Mouse (Mus musculus): ENCODE data around the gene Psors1c2. TPM values are rescaled to one million over a fixed set of nuclear protein-coding genes. Genes with fewer than 3 reads are reported as not detected.

Gene Psors1c2
- polyA plus RNA-seq, 1 experiment from 2014 or later = 0.14 TPM

- WGBS (ENCODE audit: insufficient replicate concordance) = 40% methylated on average over 8 of the region's 8 CpGs
- Histone ChIP-seq H3K27me3 (replicated peaks) (no peaks in the 10 kb centered on the region), H3K4me2 (no peak overlapping the region), H3K9me3 (replicated peaks) (no peaks in the 10 kb centered on the region), H3K27ac (no peak overlapping the region), H3K36me3 (peaks cover 84% of the 10 kb centered on the region), H3K4me3 (no peak overlapping the region), H3K4me1 (no peaks in the 10 kb centered on the region), H3K9ac (no peak overlapping the region)
- no peak for ATAC-seq
Observed at GRCm38 (mm10) chr17:35526644-35527043, 6.4 kb upstream of the Psors1c2 start.

DNA sequence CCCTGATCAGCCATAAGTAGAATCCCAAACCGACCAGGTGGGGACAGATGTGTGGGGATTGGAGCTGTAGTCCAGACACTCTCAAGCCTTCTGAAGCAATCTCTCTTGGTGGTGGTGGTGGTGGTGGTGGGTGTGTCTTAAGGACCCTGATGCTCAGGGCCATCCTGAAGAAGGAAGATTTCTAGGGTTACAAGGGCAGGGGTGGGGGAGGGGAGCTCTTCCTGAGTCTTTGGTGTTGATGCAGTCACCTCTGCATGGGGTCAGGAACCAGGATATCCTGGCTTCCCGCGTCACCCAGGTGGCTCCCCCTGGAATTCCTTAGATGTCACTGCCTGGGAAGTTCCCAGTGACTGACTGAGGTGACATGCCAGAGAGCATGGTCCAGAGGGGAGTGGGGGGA is 641 bp upstream of the Psors1c2 start:
- no peak overlapping the region for H3K4me3 ChIP-seq
- no peak overlapping the region for H3K9ac ChIP-seq
- 5% methylated on average over 3 of the region's 3 CpGs for WGBS (ENCODE audit: insufficient replicate concordance)
- H3K4me2 ChIP-seq = no peak overlapping the region
- H3K27me3 ChIP-seq (replicated peaks) = peaks cover 14% of the 10 kb centered on the region
- H3K27ac ChIP-seq = no peak overlapping the region
- ATAC-seq = no peak
- peaks cover 34% of the 10 kb centered on the region for H3K36me3 ChIP-seq
- no peaks in the 10 kb centered on the region for H3K4me1 ChIP-seq
- H3K9me3 ChIP-seq (replicated peaks) = no peaks in the 10 kb centered on the region

GRCm38 (mm10) chr17:35534343-35534742 is 1.3 kb downstream of the Psors1c2 start:
- H3K36me3 ChIP-seq = peaks cover 14% of the 10 kb centered on the region
- H3K4me2 ChIP-seq = no peak overlapping the region
- H3K4me1 ChIP-seq = no peaks in the 10 kb centered on the region
- H3K4me3 ChIP-seq = no peak overlapping the region
- ATAC-seq = no peak
- H3K9me3 ChIP-seq (replicated peaks) = no peaks in the 10 kb centered on the region
- no peak overlapping the region for H3K27ac ChIP-seq
- H3K9ac ChIP-seq = no peak overlapping the region
- 7% methylated on average over 6 of the region's 6 CpGs for WGBS (ENCODE audit: insufficient replicate concordance)
- H3K27me3 ChIP-seq (replicated peaks) = peaks cover 14% of the 10 kb centered on the region

DNA sequence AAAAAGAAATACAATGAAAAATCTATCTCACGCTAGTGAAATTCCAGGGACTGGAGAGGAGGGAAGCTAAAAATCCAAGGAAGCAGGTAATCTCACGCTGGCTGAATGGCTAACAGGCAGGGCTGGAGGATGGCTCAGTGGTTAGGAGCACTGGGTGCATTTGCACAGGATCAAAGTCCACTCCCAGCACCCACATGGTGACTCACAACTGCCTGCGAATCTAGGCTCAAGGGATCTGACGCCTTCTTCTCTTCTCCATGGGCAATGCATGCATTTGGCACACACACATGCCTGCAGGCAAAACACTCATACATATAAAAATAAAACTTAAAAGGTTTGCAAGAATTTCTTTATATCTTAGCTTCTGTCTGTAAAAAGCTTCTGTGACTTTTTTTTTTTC is 4.4 kb downstream of the Psors1c2 start:
- no peak overlapping the region for H3K9ac ChIP-seq
- no peak overlapping the region for H3K27ac ChIP-seq
- H3K4me2 ChIP-seq = no peak overlapping the region
- no peaks in the 10 kb centered on the region for H3K9me3 ChIP-seq (replicated peaks)
- WGBS (ENCODE audit: insufficient replicate concordance) = 60% methylated on average over 4 of the region's 4 CpGs
- no peaks in the 10 kb centered on the region for H3K36me3 ChIP-seq
- no peak overlapping the region for H3K4me3 ChIP-seq
- H3K27me3 ChIP-seq (replicated peaks) = peaks cover 14% of the 10 kb centered on the region
- H3K4me1 ChIP-seq = no peaks in the 10 kb centered on the region
- ATAC-seq = no peak

DNA sequence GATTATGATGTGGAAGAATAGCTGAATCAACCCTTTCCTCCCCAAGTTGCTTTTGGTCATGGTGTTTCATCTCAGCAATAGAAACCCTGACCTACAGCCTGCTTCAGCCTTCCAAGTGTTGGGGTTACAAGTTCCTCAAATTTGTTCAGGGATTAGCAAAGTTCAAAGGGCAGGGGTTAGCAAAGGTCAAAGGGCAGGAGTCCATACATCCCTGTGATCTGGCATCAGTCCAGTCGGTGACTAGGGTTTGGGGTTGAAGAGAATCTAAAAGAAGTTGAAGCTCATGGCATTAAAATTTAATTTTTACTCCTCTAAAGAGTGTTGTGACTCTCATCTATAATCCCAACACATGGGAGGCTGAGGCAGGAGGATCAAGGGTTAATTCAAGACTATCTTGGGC is 5.5 kb downstream of the Psors1c2 start:
- no peaks in the 10 kb centered on the region for H3K36me3 ChIP-seq
- H3K4me3 ChIP-seq = no peak overlapping the region
- no peak overlapping the region for H3K4me2 ChIP-seq
- H3K9ac ChIP-seq = no peak overlapping the region
- no peaks in the 10 kb centered on the region for H3K4me1 ChIP-seq
- no peak overlapping the region for H3K27ac ChIP-seq
- peaks cover 7% of the 10 kb centered on the region for H3K27me3 ChIP-seq (replicated peaks)
- no peak for ATAC-seq
- H3K9me3 ChIP-seq (replicated peaks) = no peaks in the 10 kb centered on the region
- WGBS (ENCODE audit: insufficient replicate concordance) = 59% methylated on average over 1 of the region's 1 CpGs

DNA sequence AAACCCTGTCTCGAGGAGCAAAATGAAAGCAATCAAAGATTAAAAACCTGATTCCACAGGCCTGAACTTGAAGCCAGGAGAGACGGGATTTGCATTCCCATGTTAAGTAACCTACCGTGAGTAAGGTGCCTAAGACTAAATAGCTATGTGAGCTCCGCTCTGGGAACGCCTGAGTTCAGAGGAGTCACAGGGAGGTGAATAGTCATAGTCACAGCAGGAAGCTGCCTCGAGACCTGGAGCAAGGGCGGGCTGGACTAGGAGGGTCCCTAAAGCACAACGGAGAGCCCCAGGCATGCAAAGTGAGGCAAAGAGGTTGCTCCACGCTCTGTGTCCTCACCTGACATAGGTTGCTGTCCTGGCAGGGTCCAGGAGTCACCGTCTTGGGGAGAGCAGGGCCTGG is 6.5 kb downstream of the Psors1c2 start:
- ATAC-seq = no peak
- Histone ChIP-seq H3K27ac (no peak overlapping the region), H3K4me3 (no peak overlapping the region), H3K36me3 (no peaks in the 10 kb centered on the region), H3K4me2 (no peak overlapping the region), H3K27me3 (replicated peaks) (no peaks in the 10 kb centered on the region; the same call in 1 of the 2 replicates), H3K4me1 (no peaks in the 10 kb centered on the region), H3K9ac (no peak overlapping the region), H3K9me3 (replicated peaks) (no peaks in the 10 kb centered on the region)
- 47% methylated on average over 10 of the region's 10 CpGs for WGBS (ENCODE audit: insufficient replicate concordance)

GRCm38 (mm10) chr17:35542761-35543411 is 9.9 kb downstream of the Psors1c2 start:
- WGBS (ENCODE audit: insufficient replicate concordance) = 65% methylated on average over 15 of the region's 15 CpGs
- Histone ChIP-seq H3K9ac (no peak overlapping the region), H3K4me1 (no peaks in the 10 kb centered on the region), H3K4me2 (no peak overlapping the region), H3K27ac (no peak overlapping the region), H3K4me3 (no peak overlapping the region), H3K36me3 (no peaks in the 10 kb centered on the region), H3K9me3 (replicated peaks) (no peaks in the 10 kb centered on the region), H3K27me3 (replicated peaks) (no peaks in the 10 kb centered on the region; the same call in 1 of the 2 replicates)
- no peak for ATAC-seq

GRCm38 (mm10) chr17:35543412-35543861 is 10.4 kb downstream of the Psors1c2 start:
- no peak overlapping the region for H3K27ac ChIP-seq
- 53% methylated on average over 14 of the region's 14 CpGs for WGBS (ENCODE audit: insufficient replicate concordance)

GRCm38 (mm10) chr17:35544001-35544400 is 11.0 kb downstream of the Psors1c2 start:
- no peaks in the 10 kb centered on the region for H3K36me3 ChIP-seq
- H3K4me2 ChIP-seq = no peak overlapping the region
- ATAC-seq = no peak
- H3K4me3 ChIP-seq = no peak overlapping the region
- no peak overlapping the region for H3K9ac ChIP-seq
- H3K27ac ChIP-seq = no peak overlapping the region
- no peaks in the 10 kb centered on the region for H3K4me1 ChIP-seq
- peaks cover 6% of the 10 kb centered on the region; the same call in 1 of the 2 replicates for H3K27me3 ChIP-seq (replicated peaks)
- 52% methylated on average over 6 of the region's 6 CpGs for WGBS (ENCODE audit: insufficient replicate concordance)
- no peaks in the 10 kb centered on the region for H3K9me3 ChIP-seq (replicated peaks)

More at GRCm38 (mm10) chr17:35543412-35543861, 10.4 kb downstream of the Psors1c2 start:
- H3K4me1 ChIP-seq = no peaks in the 10 kb centered on the region
- no peaks in the 10 kb centered on the region for H3K9me3 ChIP-seq (replicated peaks)
- peaks cover 4% of the 10 kb centered on the region; the same call in 1 of the 2 replicates for H3K27me3 ChIP-seq (replicated peaks)
- no peak overlapping the region for H3K4me2 ChIP-seq
- no peak overlapping the region for H3K9ac ChIP-seq
- no peaks in the 10 kb centered on the region for H3K36me3 ChIP-seq
- ATAC-seq = no peak
- H3K4me3 ChIP-seq = no peak overlapping the region

- Histone ChIP-seq H3K4me1 (no peaks in the 10 kb centered on the region), H3K9ac (no peak overlapping the region), H3K27me3 (replicated peaks) (peaks cover 6% of the 10 kb centered on the region; the same call in 1 of the 2 replicates), H3K27ac (no peak overlapping the region), H3K4me2 (no peak overlapping the region), H3K9me3 (replicated peaks) (no peaks in the 10 kb centered on the region), H3K36me3 (no peaks in the 10 kb centered on the region), H3K4me3 (no peak overlapping the region)
- ATAC-seq = no peak
- WGBS (ENCODE audit: insufficient replicate concordance) = 24% methylated on average over 6 of the region's 6 CpGs
Observed at GRCm38 (mm10) chr17:35544680-35545079, 11.7 kb downstream of the Psors1c2 start.

GRCm38 (mm10) chr17:35547465-35547864 is 14.5 kb downstream of the Psors1c2 start:
- 59% methylated on average over 2 of the region's 2 CpGs for WGBS (ENCODE audit: insufficient replicate concordance)
- H3K4me1 ChIP-seq = no peaks in the 10 kb centered on the region
- no peaks in the 10 kb centered on the region for H3K9me3 ChIP-seq (replicated peaks)
- no peak overlapping the region for H3K9ac ChIP-seq
- no peak overlapping the region for H3K4me3 ChIP-seq
- ATAC-seq = no peak
- no peaks in the 10 kb centered on the region for H3K36me3 ChIP-seq
- no peak overlapping the region for H3K4me2 ChIP-seq
- 0 out of 2 replicates have a peak, but pooled peaks cover 9% of the 10 kb centered on the region for H3K27me3 ChIP-seq (replicated peaks)
- no peak overlapping the region for H3K27ac ChIP-seq

DNA sequence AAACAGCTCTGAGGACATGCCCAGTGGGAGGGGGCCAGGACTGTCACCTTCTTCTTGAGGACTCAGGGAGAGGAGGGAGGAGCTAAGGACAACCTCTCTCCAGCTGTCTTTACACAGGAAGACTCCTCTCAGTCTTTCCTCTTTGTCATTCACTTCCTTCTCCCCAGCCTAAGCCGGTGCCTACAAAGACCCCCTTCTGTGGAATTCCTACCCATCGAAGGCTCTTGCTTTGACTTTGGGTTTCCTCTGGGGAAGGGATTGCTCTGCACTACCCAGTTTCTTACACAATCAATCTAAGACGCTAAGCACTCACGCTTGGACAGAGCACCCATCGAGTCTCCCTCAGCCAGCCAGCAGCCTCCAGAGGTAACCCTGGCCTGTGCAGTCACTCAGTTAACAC is 15.6 kb downstream of the Psors1c2 start:
- no peak overlapping the region for H3K27ac ChIP-seq
- H3K9ac ChIP-seq = no peak overlapping the region
- 19% methylated on average over 5 of the region's 5 CpGs for WGBS (ENCODE audit: insufficient replicate concordance)
- ATAC-seq = no peak
- H3K36me3 ChIP-seq = no peaks in the 10 kb centered on the region
- no peak overlapping the region for H3K4me2 ChIP-seq
- H3K9me3 ChIP-seq (replicated peaks) = no peaks in the 10 kb centered on the region
- no peaks in the 10 kb centered on the region for H3K4me1 ChIP-seq
- no peak overlapping the region for H3K4me3 ChIP-seq
- H3K27me3 ChIP-seq (replicated peaks) = 0 out of 2 replicates have a peak, but pooled peaks cover 9% of the 10 kb centered on the region
